Mouse (Mus musculus) retina, adult 2 months (tissue): Measurements from ENCODE around the gene Mob1b.

ENCODE experiments used
- DNase-seq: peaks from one replicate; pipeline ENCODE4 v3.0.0-alpha.2; 2012; ENCODE audit warnings: low read depth, low spot score

Mob1b gene

DNA sequence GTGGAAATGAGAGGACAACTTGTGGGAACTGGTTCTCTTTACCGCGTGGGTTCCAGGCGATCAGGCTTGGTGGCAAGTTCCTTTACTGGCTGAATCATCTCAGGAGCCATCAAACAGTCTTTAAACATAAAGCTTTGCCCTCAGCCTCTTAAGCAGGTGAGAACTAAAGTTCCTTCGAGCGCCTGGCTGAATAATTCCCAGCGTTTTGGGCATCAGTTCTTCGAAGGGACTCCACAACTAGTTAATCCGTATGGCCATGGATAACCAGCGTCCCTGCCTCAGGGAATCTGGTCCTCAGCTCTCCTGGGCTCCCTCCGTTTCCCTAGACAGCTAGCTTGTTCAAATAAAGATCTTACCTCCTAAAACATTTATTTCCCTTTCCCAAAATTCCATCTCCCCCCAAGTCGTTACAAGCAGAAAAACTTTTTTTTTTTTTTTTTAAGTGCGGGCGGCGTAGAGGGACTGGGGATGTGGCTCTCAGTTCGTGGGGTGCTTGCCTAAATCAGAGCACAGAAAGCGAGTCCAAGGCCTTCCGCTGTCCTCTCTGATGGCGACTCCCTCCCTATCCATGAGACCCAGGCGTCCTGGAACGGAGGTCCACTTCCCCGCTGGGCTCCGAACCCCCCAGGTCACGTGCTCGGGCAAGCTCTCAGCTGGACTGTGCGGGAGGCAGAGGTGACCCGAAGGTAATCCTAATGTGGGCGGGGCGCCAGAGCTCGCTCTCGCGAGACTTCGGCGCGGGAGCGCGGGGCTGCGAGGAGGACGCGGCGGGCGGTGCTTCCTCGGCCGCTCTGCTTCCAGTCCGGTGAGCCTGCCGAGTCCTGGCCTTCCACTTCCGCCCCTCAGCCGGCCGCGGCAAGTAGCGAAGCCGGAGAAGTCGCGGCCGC is at the start of gene Mob1b:
Gene Mob1b (plus strand): TSS at position 740 of the 887 bp plus-strand sequence.
- peak; percentile 94 for DNase-seq

DNA sequence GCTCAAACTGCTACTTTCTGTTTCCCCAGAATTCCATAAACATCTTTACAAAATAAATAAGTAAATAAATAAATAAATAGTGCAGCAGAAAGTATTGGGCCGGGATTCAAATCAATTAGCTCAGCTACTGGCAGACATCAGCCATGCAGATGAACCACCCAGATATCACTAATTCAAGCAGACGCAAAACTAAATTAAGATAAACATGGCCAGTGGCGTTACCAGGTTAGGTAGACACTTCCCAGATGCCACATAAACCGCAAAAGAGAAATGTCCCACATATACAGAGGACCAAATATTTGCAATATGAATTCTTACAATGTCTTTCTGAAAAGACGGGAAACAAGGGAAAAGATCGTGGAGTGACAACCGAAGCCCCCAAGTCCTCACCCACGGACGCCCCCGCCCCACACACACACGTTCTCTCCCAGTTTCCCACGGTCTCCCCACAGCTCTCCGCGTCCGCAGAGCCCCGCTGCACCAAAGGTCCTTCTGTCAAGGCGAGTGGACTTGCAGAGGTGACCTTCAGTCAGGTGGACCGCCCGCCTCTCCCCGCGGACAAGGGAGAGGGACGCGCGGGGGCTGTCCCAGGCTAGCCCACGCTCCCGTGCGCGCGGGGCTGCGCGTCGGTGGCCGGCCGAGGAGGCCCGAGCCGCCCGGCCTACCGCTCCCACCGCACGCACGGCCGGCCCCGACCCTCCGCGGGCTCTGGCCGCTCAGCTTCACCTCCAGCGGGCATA is 45.8 kb upstream of the Mob1b start:
- DNase-seq, result no peak

DNA sequence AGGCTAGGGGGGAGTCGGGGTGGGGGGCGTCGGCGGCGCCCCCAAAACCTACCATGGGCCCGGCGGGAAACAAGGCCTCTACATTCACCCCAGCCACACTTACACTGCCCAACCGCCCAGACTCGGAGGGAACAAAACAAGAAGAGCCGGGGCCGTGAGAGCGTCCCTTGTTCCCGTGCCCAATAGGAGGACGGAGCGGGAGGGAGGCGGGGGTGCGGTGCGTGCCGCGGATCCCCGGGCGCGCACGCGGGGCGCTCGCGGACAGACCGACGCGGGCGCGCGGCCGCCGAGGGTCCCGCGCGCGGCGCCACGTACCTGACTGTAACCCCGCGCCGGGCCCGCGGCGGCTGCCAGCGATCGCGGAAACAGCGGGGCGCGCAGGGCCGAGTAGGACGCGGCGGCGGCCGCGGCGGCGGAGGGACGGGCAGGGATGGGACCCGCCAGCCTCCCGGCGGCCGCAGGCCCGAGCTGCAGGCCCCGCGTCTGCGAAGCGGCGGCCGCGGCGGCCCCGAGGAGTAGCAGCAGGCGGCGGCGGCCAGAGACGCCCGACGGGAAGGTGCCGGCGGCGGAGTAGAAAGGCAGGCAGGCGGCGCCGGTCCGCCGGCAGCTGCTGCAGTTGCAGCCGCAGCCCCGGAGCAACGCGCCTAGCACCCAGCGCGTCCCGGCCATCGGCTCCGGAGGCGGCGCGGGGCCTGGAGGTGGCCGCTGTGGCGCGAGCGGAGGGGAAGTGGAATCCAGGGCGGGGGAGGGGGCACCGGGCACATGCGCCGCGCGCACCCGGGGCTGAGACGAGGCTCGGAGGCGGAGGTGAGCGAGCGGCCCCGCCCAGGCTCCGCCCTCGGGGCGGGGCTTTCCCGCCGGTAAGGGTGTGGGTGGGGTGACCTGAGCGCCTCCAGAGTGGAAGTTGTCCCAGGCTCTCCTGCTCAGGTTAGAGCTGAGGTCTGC is 44.9 kb upstream of the Mob1b start, which contains the start of gene Grsf1:
Gene Grsf1 (minus strand): TSS at position 729 of the 945 bp plus-strand sequence.
- peak; percentile 80 for DNase-seq

DNA sequence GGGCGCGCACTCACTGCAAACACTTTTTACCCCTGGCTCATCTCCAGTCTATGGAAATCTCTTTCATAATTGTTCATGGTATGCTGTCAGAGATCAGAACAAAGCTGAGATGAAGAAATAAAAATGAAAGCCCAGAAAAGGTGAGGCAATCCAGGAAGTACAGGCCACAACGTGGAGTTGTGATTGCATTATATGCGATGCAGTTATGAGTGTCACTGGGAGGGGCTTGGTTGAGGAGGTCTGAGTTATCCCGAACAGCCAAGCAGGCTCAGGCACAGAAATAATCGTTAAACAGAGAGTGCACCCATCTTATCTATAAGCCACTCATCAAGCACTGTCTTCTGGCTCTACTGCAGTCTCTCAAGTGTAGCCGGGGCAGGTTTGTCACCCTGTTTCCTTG is 41.7 kb upstream of the Mob1b start:
- DNase-seq, result no peak

DNA sequence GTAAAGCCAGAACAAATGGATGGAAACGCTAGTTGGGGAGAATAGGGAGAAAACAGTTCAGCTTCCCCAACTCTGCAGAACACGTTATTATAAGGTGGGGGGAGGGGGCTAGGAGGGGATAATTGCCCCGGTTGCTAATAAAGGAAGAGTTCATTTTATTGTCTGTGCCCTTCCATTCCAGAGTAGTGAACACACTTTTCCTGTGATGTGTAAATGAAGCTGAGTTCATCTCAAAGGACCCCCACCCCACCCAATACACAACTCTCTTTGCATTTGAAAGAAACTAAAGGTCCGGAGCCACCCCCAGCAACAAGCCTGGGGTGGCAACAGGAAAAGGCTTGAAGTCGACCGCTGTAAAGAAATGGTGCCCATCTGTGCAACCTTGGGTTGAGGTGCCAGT is 41.3 kb upstream of the Mob1b start:
- DNase-seq, result no peak

DNA sequence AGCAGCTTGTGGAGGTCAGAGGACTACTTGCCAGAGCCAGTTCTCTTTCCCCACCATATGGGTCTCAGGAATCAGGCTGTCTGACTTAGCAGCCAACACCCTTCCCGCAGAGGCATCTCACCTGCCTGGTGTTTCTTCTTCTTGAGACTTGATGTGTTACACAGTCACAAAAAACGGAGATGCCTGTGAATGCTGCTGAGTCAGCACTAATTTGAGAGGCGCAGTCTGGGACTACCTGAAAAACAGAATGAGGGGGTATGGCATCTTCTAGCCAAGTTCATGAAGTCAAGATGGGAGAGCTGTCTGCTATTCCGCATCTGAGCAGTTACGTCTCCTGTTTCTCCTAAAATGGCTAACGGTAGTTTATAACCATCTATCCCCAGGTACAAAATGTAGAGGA is 40.1 kb upstream of the Mob1b start:
- DNase-seq, result no peak

DNA sequence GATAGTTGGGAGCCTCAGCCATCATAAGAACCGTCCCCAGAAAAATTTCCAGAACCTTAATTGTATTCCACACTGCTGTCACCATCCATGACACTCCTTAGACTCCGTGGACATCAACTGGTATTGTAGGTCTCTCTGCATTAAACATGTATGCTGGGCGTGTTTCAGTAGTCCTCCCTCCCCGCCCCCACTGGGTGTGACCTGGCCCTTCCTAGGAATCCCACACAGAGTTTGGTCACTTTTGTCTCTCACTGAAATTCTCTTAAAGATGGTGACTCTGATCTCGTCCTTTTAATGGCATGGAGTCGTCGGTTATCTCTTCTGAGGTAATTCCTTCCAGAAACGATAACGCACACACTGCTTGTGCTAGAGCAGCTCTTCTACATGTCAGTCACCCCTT is 36.9 kb upstream of the Mob1b start:
- DNase-seq, result no peak

DNA sequence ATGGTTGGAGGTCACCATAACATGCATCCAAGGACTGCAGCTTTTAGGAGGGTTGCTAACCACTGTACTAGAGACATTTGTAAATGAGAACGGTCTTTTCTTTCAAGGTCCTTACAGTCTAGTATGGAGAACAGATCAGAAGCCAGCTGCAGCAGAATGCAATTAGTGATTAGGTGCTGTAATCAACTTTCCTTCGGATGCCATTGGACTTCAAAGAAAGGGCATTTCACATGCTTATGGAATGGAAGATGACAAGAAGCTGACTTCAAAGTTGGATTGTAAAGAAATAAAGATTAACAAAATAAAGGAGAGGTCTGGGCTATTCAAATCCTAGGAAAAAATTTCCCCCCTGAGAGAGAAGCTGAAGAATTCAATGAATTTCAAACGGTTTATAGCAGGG is 36.4 kb upstream of the Mob1b start:
- DNase-seq, result no peak

DNA sequence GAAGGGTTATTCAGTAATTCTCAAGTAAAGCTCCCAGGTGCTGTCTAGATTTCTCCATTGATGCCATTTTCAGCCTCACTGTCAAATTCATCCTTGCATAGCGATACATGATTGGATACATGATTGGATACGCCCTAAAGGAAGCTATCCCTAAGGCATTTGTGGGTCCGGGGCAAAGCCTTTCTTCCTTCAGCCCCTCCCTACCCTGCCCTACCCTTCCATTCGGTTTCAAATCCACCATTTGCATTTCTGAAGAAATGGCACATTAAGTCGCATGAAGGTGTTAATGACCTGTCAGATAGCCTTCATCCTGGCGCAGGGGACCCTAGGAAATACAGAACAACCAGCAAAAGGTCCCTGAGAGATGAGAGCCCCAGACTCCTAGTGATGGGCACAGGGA is 35.3 kb upstream of the Mob1b start:
- no peak for DNase-seq

DNA sequence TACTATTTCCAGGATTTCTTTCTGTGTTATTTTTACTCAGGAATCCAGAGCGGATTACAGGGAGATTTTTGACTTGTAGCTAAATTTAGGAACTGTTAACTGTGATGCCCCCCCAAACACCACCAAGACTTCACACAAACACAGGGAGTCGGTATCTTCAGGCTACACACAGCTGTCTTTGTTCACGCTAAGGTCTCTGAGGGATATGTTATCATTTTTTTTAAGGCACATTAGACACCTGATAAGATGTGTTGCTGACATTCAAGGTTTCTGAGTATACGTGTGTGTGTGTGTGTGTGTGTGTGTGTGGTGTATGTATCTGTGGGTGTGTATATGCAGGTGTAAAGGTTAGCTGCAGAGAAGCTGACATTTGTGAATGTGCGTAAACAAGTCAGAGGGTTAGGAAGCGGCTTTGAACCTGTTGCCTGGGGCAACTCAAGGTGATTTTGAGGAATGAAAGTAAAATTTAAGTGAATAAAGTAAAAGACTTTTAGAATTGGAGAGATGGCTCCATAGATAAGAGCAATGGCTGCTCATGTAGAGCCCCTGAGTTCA is 34.8 kb upstream of the Mob1b start:
- DNase-seq, result no peak

DNA sequence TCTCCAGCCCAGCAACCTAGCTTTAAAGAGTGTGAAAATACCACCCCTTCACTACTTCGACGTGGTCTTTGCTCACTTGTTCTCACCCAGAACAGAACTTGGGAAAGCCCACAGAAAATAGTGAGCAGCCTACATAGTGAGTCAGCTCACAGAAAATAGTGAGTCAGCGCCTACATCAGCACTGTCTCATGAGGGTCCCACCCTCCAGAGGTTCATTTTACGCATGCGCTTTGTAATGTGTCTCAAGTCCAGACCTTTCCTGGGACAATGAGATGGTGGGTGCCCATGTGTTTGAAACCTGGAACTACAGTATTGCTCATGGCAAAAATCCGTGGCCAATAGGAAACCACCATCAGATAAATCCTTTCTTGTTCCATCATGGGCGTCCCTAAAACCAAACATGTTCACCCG is 32.7 kb upstream of the Mob1b start:
- DNase-seq, result no peak

DNA sequence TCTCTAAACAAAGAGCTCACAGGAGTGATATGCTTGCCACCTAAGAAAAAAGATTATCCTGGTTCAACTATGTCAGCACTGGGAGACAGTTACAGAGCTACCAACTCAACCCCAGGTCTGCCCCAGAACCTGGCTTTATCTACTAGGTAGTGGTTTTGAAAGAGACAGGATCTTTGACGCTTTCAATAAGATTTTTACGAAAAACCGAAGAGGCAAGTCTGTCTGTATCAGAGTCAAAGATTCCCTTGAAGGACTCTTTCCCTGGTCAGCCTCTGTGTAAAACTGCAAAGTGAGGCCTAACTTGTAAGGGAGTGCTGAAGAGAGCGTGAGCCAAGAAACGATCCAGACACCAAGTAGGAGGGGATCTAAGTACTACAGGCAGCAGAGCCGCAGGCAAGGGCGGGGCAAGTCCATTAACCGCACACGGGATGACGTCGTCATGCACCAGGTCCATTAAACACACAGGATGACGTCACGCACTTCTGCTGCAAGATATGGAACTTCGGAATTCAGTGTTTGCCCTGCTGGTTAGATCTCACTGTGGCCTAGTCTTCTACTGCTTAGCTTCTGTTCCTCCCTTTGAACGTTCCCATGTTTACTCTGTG is 32.0 kb upstream of the Mob1b start:
- DNase-seq, result no peak

DNA sequence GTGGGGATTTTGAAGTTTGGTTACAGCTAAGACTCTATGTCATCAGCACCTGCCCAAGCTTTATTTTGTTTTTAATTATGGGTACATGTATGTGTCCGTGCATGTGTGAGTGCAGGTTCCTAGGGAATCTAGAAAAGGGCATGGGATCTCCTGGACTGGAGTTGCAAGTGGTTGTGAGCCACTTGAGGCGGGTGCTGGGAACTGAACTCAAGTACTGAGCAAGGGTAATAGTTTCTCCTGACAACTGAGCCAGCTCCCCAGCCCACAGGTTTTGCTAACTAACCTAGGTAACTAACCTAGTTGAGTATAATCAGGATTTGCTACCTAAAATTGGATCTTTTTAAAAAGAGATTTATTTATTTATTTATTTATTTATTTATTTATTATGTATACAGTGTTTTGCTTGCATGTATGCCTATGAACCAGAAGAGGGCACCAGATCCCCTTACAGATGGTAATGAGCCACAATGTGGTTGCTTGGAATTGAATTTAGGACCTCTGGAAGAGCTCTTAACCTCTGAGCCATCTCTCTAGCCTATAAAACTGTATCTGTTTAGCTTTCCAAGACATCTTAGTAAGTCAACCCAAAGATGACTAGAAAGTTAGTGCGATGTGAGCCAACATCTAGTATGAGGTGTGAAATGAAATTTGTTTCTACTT is 31.2 kb upstream of the Mob1b start:
- peak; percentile 44 for DNase-seq

DNA sequence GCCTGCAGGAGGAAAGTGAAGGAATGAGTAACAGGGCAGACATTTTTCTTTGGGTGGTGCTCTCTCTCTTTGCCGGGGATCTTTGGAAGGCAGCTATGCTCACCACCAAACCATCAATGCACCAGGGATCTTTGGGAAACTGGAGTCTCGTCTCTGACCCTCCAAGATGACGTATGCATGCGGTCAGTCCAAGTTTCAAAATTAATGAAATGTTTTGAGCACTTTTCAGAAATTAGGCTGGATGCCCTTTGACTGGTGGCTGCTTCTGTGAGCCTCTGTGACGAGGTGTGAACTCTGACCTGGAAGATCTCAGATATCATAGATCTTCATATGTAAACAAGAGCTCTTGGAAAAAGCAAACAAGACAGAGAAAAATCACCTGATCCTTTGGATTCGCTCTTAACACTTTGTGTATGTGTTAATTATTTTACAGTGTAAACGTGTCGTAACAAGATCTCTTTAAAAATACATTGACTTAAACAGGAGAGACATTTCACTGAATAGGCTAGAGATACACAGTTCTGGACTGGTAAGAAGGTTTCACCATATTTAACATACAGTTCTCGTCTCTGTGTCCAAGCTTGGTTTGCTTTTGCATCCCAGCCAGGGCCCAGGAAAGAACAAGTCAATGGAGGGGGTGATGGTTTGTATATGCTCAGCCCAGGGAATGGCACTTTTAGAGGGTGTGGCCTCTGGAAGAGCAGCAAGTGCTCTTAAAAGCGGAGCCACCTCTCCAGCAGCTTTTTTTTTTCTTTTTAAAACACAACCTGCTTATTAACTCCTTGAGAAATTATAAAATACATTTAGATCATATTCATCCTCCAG is 29.8 kb upstream of the Mob1b start:
- DNase-seq, result no peak

DNA sequence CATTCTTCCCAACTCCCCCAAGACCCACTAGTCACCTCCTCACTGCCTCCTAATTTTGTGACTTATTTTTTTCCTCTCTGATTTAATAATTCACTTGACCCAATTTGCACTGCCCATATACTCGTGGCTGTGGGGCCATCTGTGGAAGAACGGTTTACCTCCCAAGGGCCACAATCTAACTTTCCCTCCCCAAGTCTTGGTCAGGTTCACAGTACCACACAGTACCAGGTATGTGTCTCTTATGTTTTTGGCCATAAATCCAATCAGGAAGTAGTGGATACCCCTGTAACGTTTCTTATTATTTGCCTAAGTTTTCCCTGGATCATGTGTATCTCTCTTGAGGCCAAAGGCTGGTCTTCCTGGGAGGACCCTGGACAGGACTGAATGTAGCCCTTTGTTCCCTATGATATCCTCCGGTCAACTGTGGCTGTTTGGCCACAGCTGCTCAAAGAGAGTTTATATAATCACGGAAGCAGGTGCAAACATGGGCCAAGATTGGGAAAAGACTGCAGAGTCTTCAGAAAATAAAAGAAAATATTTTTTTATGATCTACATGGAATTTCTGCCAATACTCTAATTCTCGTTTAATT is 29.1 kb upstream of the Mob1b start:
- no peak for DNase-seq

DNA sequence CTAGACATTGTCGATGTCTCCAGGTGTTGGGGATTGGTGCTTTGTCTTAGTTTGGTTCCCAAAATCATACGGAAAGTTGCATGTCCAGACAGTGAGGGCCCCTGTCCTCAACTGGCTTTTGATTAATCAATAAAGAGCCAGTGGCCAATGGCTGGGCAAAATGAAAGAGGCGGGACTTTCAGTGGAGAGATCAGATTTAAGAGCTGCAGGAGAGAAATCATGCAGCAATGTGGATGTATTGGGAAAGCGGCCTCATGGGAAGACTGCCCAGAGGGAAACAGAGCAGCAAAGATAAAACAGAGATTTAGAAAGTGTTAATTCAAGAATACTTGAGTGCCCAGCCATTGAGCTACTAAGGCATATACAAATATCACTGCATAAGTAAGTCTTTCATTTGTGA is 28.1 kb upstream of the Mob1b start:
- DNase-seq, result no peak

DNA sequence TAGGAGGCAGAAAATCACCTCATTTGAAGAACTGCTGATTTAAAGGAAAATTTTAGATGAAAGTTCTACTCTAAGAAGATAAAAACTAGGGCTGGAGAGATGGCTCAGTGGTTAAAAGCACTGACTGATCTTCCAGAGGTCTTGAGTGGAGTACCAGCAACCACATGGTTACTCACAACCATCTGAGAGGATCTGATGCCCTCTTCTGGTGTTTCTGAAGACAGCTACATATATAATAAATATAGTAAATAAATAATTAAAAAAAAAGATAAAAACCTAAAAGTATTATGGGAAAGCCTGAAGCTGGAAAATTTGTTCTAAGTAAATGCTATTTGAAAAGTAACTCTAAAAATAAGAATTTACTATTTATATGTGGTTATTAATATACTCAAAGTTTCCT is 27.6 kb upstream of the Mob1b start:
- no peak for DNase-seq

DNA sequence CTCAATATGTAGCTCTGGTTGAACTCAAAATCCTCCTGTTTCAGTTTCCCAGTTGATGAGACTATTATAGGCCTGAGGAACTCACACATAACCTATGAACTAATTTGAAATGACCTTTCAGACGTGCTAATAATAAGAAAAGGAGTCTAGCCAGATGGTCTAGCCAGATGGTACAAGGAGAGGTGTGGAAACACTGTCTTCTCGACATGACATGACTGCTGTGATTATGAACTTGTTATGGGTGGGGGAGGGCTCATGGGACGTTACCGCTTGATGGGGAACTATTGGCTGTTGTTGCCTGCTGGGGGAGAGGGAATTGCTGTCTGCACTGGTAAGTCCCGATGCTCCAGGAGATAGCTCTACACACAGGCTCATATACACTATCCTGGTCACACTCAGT is 23.4 kb upstream of the Mob1b start:
- DNase-seq, result no peak

DNA sequence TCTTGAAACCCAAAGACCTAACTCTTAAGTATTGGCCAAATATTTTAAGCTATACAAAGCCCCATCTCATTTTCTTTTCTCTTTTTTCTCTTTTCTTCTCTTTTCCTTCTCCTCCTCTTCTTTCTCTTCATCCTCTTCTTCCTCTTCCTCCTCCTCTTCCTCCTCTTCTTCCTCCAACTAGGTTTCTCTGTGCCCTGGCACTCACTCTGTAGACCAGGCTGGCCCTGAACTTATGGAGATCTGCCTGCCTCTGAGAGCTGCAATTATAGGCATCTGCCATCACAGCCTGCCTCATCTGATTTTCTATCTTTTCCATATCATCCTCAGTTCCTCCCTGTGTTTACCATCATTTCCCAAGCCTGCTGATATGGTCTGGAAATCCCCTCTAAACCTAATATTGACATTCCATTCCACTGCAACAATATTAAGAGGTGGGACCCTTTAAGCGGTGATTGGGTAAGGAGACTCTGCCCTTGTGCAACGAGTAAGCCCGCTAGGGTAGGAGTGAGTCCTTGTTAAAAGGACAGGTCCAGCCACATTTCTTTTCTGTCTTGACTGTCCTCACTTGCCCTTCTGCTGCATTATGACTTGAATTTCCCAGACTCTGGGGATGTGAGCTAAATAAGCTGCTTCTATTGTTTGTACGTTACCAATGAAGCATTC is 21.3 kb upstream of the Mob1b start:
- no peak for DNase-seq
